Mouse (Mus musculus): ENCODE results near the gene Atp5d. TPM values are rescaled to one million over a fixed set of nuclear protein-coding genes. Genes with fewer than 3 reads are reported as not detected.

The Atp5d gene
- polyA plus RNA-seq, 1 experiment from 2014 or later = 582 TPM

DNA sequence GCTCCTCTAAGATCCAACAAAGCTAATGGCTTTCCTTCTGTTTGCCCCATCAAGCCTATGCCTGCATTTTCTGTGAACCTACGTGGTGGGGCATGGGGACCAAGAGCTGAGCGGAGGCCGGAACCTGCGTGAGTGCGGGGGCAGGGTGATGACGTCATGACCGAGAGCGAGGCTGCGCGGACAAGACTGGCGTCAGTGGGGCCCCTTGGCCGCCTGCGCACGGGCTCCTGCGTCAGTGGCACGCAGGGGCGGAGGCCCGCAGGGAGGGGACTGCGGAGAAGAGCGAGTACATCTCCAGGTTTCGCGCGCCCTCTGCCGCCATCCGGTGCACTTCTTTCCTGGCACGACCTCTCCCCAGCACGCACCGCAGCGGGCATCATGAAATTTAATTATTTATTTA, 2.8 kb downstream of the Atp5d start:
- Histone ChIP-seq H3K27ac (ENCODE audit: low read depth, low read length) (peak overlapping the region; percentile 72), H3K36me3 (ENCODE audit: control insufficient read depth, insufficient read depth, low read length) (peaks cover 29% of the 10 kb centered on the region), H3K4me1 (ENCODE audit: control insufficient read depth, insufficient read depth, low read length) (peaks cover 43% of the 10 kb centered on the region), H3K27me3 (ENCODE audit: control insufficient read depth, insufficient read depth, low read length) (peaks cover 19% of the 10 kb centered on the region), H3K9me3 (ENCODE audit: control insufficient read depth, low read length) (no peaks in the 10 kb centered on the region), H3K4me2 (replicated peaks; ENCODE audit: low read depth, low read length) (peak overlapping the region; percentile 92), H3K9ac (ENCODE audit: low read depth, low read length) (peak overlapping the region; percentile 5; the same call in 1 of the 2 replicates), H3K4me3 (ENCODE audit: low read length) (peak overlapping the region; percentile 81)
- 0% methylated on average over 29 of the region's 29 CpGs for WGBS
- ATAC-seq (ENCODE audit: low FRiP score, low TSS enrichment) = peak; percentile 45

DNA sequence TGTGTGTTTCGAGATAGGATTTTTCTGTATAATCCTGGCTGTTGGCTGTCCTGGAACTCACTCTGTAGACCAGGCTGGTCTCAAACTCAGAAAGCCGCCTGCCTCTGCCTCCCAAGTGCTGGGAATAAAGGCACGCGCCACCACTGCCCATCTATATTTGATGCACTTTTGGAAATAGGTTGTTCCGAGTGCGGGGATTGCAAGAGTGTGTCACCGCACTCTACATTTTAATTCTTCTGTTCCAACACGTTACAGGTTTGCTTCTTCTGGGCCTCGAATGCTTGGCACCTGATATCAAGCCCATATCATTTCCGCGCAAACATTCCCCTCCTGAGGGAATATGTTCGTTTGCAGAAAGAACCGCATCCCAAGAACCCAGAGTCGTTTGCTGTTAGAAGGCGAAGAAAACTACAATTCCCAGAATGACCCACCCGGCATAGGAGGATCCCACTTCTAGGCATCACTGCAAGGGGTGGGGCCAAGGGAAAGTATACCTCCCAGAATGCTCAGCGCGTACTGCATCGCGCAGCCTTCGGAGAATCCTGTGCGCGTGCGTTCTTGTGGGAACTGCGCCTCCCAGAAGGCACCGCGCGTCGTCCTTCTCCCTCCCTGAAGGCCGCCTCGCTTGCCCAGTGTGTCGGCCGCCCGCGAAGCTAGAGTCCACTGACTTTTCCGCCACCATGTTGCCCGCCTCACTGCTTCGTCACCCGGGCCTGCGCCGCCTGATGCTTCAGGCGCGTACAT, 3.5 kb downstream of the Atp5d start:
- Histone ChIP-seq H3K27ac (ENCODE audit: low read depth, low read length) (peak overlapping the region; percentile 74), H3K9me3 (ENCODE audit: control insufficient read depth, low read length) (no peaks in the 10 kb centered on the region), H3K4me2 (replicated peaks; ENCODE audit: low read depth, low read length) (peak overlapping the region; percentile 92), H3K4me1 (ENCODE audit: control insufficient read depth, insufficient read depth, low read length) (peaks cover 44% of the 10 kb centered on the region), H3K4me3 (ENCODE audit: low read length) (peak overlapping the region; percentile 81), H3K27me3 (ENCODE audit: control insufficient read depth, insufficient read depth, low read length) (peaks cover 11% of the 10 kb centered on the region), H3K9ac (ENCODE audit: low read depth, low read length) (peak overlapping the region; percentile 90), H3K36me3 (ENCODE audit: control insufficient read depth, insufficient read depth, low read length) (peaks cover 33% of the 10 kb centered on the region)
- WGBS = 1% methylated on average over 43 of the region's 43 CpGs
- peak; percentile 84 for ATAC-seq (ENCODE audit: low FRiP score, low TSS enrichment)

DNA sequence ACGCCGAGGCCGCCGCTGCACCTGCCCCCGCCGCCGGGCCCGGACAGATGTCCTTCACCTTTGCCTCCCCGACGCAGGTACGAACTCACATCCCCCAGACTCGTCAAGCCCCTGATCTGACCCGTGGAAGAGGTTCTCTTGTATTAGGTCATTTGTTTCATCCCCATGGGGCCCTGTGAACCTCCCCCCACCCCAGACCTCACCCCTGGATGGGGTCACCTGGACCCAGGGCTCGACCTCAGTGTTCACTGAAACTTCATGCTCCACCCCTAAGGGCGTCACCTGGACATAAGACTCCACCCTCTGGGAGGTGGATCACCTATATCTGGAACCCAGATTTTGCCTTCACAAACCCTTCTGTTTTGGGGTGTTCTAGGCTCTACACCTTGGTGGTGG, 4.1 kb downstream of the Atp5d start:
- H3K36me3 ChIP-seq (ENCODE audit: control insufficient read depth, insufficient read depth, low read length) = peaks cover 33% of the 10 kb centered on the region
- peak overlapping the region; percentile 92 for H3K4me2 ChIP-seq (replicated peaks; ENCODE audit: low read depth, low read length)
- peak overlapping the region; percentile 74 for H3K27ac ChIP-seq (ENCODE audit: low read depth, low read length)
- 0 out of 2 replicates have a peak, but pooled peaks cover 6% of the 10 kb centered on the region for H3K27me3 ChIP-seq (ENCODE audit: control insufficient read depth, insufficient read depth, low read length)
- no peaks in the 10 kb centered on the region for H3K9me3 ChIP-seq (ENCODE audit: control insufficient read depth, low read length)
- H3K4me1 ChIP-seq (ENCODE audit: control insufficient read depth, insufficient read depth, low read length) = peaks cover 43% of the 10 kb centered on the region
- WGBS = 0% methylated on average over 15 of the region's 15 CpGs
- ATAC-seq (ENCODE audit: low FRiP score, low TSS enrichment) = peak; percentile 16
- H3K4me3 ChIP-seq (ENCODE audit: low read length) = peak overlapping the region; percentile 81
- H3K9ac ChIP-seq (ENCODE audit: low read depth, low read length) = peak overlapping the region; percentile 90

DNA sequence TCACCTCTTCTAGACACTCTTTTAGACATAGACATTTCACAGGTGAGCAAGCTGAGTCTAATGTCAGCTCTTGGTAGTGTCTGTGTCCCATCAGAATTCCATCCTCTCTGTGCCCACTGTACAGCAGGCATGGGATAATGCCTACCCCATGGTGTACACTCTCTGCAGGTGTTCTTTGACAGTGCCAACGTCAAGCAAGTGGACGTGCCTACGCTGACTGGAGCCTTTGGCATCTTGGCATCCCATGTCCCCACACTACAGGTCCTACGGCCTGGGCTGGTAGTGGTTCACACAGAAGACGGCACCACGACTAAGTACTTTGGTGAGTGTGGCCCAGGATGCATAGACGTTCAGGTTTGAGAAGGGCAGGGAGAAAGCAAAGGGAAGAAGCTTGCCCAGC, 5.2 kb downstream of the Atp5d start:
- H3K4me2 ChIP-seq (replicated peaks; ENCODE audit: low read depth, low read length) = no peak overlapping the region

DNA sequence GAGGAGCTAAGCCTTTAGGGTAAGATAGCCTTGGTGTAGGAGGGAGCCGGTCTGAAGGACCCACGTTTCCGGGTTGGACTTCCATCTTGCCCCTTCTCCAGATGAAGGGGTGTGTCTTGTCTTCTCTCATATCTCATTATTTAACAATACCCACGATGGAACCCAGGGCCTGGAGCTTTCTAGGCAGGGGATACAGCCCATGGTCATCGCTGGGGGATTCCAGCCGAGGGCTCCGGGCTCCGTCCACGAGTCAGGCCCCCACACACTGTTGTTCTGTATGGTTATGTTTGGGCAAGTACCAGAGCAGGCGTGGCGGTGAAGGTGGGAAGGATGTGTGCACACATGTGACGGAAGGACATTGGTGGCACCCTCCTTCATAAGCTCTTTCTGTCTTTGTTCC, 5.7 kb downstream of the Atp5d start:
- 93% methylated on average over 12 of the region's 12 CpGs for WGBS
- Histone ChIP-seq H3K9ac (ENCODE audit: low read depth, low read length) (no peak overlapping the region), H3K4me1 (ENCODE audit: control insufficient read depth, insufficient read depth, low read length) (peaks cover 34% of the 10 kb centered on the region)

More for the DNA sequence above, 5.2 kb downstream of the Atp5d start:
- Histone ChIP-seq H3K9ac (ENCODE audit: low read depth, low read length) (no peak overlapping the region), H3K36me3 (ENCODE audit: control insufficient read depth, insufficient read depth, low read length) (peaks cover 33% of the 10 kb centered on the region), H3K4me3 (ENCODE audit: low read length) (no peak overlapping the region), H3K27ac (ENCODE audit: low read depth, low read length) (no peak overlapping the region), H3K4me1 (ENCODE audit: control insufficient read depth, insufficient read depth, low read length) (peaks cover 36% of the 10 kb centered on the region), H3K27me3 (ENCODE audit: control insufficient read depth, insufficient read depth, low read length) (no peaks in the 10 kb centered on the region), H3K9me3 (ENCODE audit: control insufficient read depth, low read length) (no peaks in the 10 kb centered on the region)
- 94% methylated on average over 7 of the region's 7 CpGs for WGBS
- ATAC-seq (ENCODE audit: low FRiP score, low TSS enrichment) = no peak

DNA sequence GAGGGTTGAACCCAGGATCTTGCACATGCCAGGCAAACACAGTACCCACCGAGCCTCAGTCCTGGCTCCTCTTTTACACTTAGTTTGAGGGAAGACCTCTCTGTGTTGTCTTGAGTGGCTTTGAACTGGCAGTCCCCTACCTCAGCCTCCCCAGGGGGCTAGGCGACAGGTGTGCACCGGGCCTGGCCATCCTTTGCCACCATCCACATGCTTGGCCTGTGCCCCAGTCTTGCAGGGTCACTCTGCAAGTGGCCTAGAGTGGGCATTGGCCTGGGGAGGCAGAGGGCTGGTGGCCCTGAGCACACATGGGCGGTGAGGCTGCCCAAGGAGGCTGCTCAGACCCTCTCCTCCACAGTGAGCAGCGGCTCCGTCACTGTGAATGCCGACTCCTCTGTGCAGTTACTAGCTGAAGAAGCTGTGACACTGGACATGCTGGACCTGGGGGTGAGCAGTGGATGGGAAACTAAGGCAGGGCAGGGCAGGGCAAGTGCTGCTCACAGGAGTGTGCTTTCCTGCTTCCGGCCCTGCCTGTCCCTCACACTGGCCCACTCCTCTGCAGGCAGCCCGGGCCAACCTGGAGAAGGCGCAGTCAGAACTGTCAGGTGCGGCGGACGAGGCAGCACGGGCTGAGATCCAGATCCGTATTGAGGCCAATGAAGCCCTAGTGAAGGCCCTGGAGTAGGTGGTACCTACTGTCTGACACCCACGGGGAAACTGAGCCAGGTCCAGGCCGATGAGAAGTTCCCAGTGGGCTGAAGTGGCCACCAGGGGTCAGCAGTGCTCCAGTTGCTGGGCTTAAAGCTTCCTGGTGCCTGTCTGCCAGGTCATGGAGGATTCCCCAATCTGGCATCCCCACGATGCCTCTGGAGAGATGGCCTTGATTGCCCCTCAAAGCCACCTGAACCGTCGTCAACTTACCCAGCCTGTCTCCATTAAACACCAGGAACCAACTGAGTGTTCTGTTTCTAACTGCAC, 6.7 kb downstream of the Atp5d start:
- Histone ChIP-seq H3K9ac (ENCODE audit: low read depth, low read length) (no peak overlapping the region), H3K27ac (ENCODE audit: low read depth, low read length) (peak overlapping the region; percentile 7; the same call in 1 of the 2 replicates), H3K4me3 (ENCODE audit: low read length) (no peak overlapping the region), H3K9me3 (ENCODE audit: control insufficient read depth, low read length) (no peaks in the 10 kb centered on the region), H3K36me3 (ENCODE audit: control insufficient read depth, insufficient read depth, low read length) (peaks cover 33% of the 10 kb centered on the region), H3K27me3 (ENCODE audit: control insufficient read depth, insufficient read depth, low read length) (no peaks in the 10 kb centered on the region), H3K4me1 (ENCODE audit: control insufficient read depth, insufficient read depth, low read length) (peaks cover 31% of the 10 kb centered on the region), H3K4me2 (replicated peaks; ENCODE audit: low read depth, low read length) (no peak overlapping the region)
- ATAC-seq (ENCODE audit: low FRiP score, low TSS enrichment) = no peak
- 77% methylated on average over 20 of the region's 20 CpGs for WGBS

More for the DNA sequence above, 5.7 kb downstream of the Atp5d start:
- no peaks in the 10 kb centered on the region for H3K9me3 ChIP-seq (ENCODE audit: control insufficient read depth, low read length)
- H3K36me3 ChIP-seq (ENCODE audit: control insufficient read depth, insufficient read depth, low read length) = peaks cover 33% of the 10 kb centered on the region
- H3K4me2 ChIP-seq (replicated peaks; ENCODE audit: low read depth, low read length) = no peak overlapping the region
- no peak overlapping the region for H3K4me3 ChIP-seq (ENCODE audit: low read length)
- no peak for ATAC-seq (ENCODE audit: low FRiP score, low TSS enrichment)
- H3K27me3 ChIP-seq (ENCODE audit: control insufficient read depth, insufficient read depth, low read length) = no peaks in the 10 kb centered on the region
- H3K27ac ChIP-seq (ENCODE audit: low read depth, low read length) = no peak overlapping the region

DNA sequence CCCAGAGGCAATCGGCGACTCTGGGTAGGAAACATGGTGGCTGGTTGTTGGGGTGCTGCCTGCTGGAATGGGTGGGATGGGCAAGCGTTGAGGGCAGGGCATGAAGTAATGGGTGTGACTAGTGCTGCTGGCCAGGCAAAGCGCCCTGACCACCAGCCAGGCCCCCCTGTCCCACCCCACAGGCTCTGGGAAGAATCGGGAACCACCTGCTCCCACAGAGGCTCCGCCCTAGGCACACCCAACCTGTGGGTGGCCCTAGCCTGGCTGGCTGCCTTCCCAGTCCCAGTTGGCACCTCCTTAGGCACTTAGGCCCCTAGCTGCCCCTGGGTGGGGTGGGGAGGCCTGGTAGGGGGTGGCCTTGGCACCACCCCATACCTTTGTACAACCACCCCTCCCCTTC, 7.5 kb downstream of the Atp5d start:
- ATAC-seq (ENCODE audit: low FRiP score, low TSS enrichment) = no peak
- Histone ChIP-seq H3K27me3 (ENCODE audit: control insufficient read depth, insufficient read depth, low read length) (no peaks in the 10 kb centered on the region), H3K4me2 (replicated peaks; ENCODE audit: low read depth, low read length) (no peak overlapping the region), H3K4me3 (ENCODE audit: low read length) (no peak overlapping the region), H3K4me1 (ENCODE audit: control insufficient read depth, insufficient read depth, low read length) (peaks cover 30% of the 10 kb centered on the region), H3K36me3 (ENCODE audit: control insufficient read depth, insufficient read depth, low read length) (peaks cover 33% of the 10 kb centered on the region), H3K9ac (ENCODE audit: low read depth, low read length) (no peak overlapping the region), H3K27ac (ENCODE audit: low read depth, low read length) (peak overlapping the region; percentile 7; the same call in 1 of the 2 replicates), H3K9me3 (ENCODE audit: control insufficient read depth, low read length) (no peaks in the 10 kb centered on the region)
- WGBS = 85% methylated on average over 6 of the region's 6 CpGs

DNA sequence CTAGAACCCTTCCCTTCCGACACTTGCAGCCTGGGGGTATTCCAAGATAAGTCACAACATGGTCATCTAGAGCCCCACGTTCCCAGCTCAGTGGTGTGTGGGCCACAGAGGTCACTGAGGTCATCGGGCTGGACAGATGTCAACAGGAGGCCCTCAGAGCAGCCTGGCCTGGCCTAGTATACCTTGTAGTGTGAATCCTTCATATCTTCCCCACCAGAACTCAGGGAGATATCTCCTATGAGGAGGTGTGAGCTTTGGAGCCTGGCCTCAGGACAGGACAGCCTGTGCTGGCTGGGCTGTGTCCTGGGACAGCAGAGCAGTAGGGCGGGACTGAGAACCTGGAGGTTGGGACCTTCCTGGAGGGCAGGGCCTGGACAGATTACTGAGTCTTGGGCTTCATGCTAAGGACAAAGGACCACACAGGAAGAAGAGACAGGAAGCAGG, 8.2 kb downstream of the Atp5d start:
- H3K4me2 ChIP-seq (replicated peaks; ENCODE audit: low read depth, low read length) = no peak overlapping the region
- H3K4me1 ChIP-seq (ENCODE audit: control insufficient read depth, insufficient read depth, low read length) = peaks cover 27% of the 10 kb centered on the region
- no peaks in the 10 kb centered on the region for H3K27me3 ChIP-seq (ENCODE audit: control insufficient read depth, insufficient read depth, low read length)
- no peak overlapping the region for H3K9ac ChIP-seq (ENCODE audit: low read depth, low read length)
- no peak for ATAC-seq (ENCODE audit: low FRiP score, low TSS enrichment)
- H3K9me3 ChIP-seq (ENCODE audit: control insufficient read depth, low read length) = no peaks in the 10 kb centered on the region
- peak overlapping the region; percentile 98; the same call in 1 of the 2 replicates for H3K27ac ChIP-seq (ENCODE audit: low read depth, low read length)
- peaks cover 39% of the 10 kb centered on the region for H3K36me3 ChIP-seq (ENCODE audit: control insufficient read depth, insufficient read depth, low read length)
- H3K4me3 ChIP-seq (ENCODE audit: low read length) = 0 out of 2 replicates have a peak overlapping the region, but pooled peaks have one; percentile 6
- WGBS = 61% methylated on average over 4 of the region's 4 CpGs
